Mouse (Mus musculus): Measurements from ENCODE around the gene Tbce. TPM values are rescaled to one million over a fixed set of nuclear protein-coding genes. Genes with fewer than 3 reads are reported as not detected.

Tbce gene
- polyA plus RNA-seq, 1 experiment = 29.5 TPM

- Histone ChIP-seq H3K4me1 (ENCODE audit: control insufficient read depth, insufficient read depth, insufficient read length, low read length) (no peaks in the 10 kb centered on the region), H3K4me3 (ENCODE audit: insufficient read depth, low read depth, low read length) (no peak overlapping the region), H3K27ac (replicated peaks; ENCODE audit: low read depth, low read length) (no peak overlapping the region)
Observed at GRCm38 (mm10) chr13:13965388-13965964, 74.0 kb downstream of the Tbce start.

GRCm38 (mm10) chr13:13961046-13961445 is 78.4 kb downstream of the Tbce start:
- Histone ChIP-seq H3K27ac (replicated peaks; ENCODE audit: low read depth, low read length) (no peak overlapping the region), H3K4me1 (ENCODE audit: control insufficient read depth, insufficient read depth, insufficient read length, low read length) (no peaks in the 10 kb centered on the region), H3K4me3 (ENCODE audit: insufficient read depth, low read depth, low read length) (no peak overlapping the region)

DNA sequence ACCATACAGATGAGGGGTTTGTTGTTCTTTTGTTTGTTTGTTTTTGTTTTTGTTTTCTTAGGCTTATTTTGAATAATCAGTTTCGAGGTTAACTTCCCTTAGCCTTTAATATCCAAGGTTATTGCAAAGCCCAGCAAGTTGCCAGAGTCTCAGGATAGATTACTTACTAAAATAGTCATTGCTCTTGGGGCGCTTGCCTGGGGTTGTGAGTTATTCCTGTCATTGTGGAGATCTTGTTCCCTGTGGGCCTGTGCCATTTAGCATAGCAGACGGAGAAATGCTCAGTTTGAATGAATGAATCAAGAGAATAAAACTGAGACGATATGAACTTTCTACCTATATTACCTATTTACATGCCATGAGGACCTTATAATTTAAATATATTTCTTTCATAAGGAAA is 79.2 kb downstream of the Tbce start:
- H3K4me3 ChIP-seq (ENCODE audit: insufficient read depth, low read depth, low read length) = no peak overlapping the region
- H3K27ac ChIP-seq (replicated peaks; ENCODE audit: low read depth, low read length) = no peak overlapping the region
- no peaks in the 10 kb centered on the region for H3K4me1 ChIP-seq (ENCODE audit: control insufficient read depth, insufficient read depth, insufficient read length, low read length)

DNA sequence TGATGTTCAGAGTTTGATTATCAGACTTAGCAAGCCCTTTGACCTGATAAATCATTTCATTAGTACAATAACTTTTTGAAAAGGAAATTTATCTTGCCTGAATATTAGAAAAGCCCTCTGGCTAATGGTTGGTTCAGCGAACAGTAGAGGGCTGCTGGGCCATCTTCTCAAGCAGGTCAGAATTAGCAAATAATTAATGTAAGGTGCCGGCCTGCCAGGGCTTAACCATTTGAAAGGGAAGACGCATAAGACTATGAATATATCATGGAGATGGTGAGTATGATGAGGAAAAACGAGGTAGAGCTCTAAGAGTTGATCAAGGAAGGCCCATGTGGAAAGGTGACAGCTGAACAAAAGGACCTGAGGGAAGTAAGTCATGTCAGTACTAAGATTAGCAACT is 82.8 kb downstream of the Tbce start:
- Histone ChIP-seq H3K4me3 (ENCODE audit: insufficient read depth, low read depth, low read length) (no peak overlapping the region), H3K27ac (replicated peaks; ENCODE audit: low read depth, low read length) (no peak overlapping the region), H3K4me1 (ENCODE audit: control insufficient read depth, insufficient read depth, insufficient read length, low read length) (no peaks in the 10 kb centered on the region)

DNA sequence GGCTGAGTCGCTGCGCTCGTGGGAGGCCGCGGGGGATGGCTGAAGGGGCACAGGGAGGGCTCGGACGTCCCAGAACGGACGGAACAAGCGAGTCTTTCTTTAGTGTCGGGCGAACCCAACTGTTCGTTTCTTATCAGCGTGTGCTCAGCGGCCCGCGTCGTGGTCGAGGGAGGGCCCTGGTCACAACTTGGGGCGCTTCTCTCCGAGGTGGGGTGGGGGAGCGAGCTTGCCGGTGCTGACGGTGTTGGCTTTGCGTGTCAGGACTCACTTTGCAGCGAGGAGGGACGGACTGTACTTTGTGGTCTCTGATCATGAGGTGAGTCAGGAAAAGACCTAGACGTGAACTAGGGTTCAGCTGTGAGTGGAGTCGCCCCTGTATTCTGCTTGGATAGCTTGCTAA is 84.5 kb downstream of the Tbce start:
- no peaks in the 10 kb centered on the region for H3K4me1 ChIP-seq (ENCODE audit: control insufficient read depth, insufficient read depth, insufficient read length, low read length)
- no peak overlapping the region for H3K27ac ChIP-seq (replicated peaks; ENCODE audit: low read depth, low read length)
- H3K4me3 ChIP-seq (ENCODE audit: insufficient read depth, low read depth, low read length) = peak overlapping the region; percentile 68

DNA sequence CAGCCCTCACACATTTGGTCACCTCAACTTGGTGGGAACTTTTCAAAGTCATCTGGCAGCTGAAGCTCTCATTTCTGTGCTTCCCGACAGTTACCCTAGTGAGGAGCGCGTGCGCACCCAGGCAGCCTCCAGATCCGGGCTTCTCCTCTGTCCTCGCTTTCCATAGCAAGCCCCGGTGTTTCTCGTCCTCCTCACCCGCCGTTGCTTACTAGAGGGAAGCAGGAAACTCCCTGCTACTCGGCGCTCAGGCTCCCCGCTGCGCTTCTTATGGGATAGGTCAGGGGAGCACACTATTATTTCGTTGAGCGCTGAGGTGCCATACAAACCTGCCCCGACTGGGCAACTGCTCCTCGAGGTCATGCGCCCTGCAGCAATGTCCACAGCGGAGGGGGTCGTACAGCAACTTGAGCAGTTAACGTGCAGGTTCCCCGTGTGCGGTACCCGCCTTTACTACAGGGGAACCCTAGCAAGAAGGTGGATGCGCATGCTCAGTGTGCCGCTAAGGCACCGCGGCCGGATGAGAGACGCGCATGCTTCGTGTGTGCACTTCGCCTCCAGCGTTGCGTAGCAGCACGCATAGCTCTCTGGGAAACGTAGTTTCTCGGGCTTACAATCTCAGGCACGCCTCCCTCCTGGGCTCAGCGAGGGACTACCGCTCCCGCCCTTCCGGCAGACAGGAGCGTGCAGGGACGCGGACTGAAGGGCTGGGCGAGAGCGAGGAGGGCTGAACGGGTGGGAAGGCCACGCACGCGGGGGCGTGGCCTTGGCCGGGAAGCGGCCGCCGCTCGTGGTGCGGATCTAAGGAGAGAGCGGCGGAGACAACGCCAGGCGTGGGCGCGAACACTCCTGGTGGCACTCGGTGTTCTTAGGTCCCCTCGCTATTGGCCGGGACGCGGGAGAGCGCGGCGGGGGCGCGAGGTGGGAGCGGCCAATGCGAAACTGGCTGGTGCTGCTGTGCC is 85.3 kb downstream of the Tbce start, which contains the start of gene B3galnt2:
Gene B3galnt2, plus strand, starts transcription at position 596 of the 959 bp plus-strand sequence.
- peak within 1 kb of the TSS; percentile 2; the same call in 1 of the 2 replicates for H3K27ac ChIP-seq (replicated peaks; ENCODE audit: low read depth, low read length)

More for the DNA sequence above, 85.3 kb downstream of the Tbce start, which contains the start of gene B3galnt2:
- H3K4me3 ChIP-seq (ENCODE audit: insufficient read depth, low read depth, low read length) = peak within 1 kb of the TSS; percentile 68
- H3K4me1 ChIP-seq (ENCODE audit: control insufficient read depth, insufficient read depth, insufficient read length, low read length) = no peaks in the 10 kb centered on the region

Other genes with a start within 250 kb of the Tbce start
- gene B3galnt2, start 85.2 kb downstream of the Tbce start, polyA plus RNA-seq (2012; ENCODE audit: insufficient read depth, insufficient read length, missing spikeins) = 7.1 and 8.2 TPM in 2 replicates
- gene Arid4b, start 23.6 kb upstream of the Tbce start, polyA plus RNA-seq (2012; ENCODE audit: insufficient read depth, insufficient read length, missing spikeins) = 9.4 and 9.7 TPM in 2 replicates
- gene Ggps1, start 23.9 kb upstream of the Tbce start, polyA plus RNA-seq (2012; ENCODE audit: insufficient read depth, insufficient read length, missing spikeins) = 28.9 and 45.6 TPM in 2 replicates